Mouse (Mus musculus) induced T-regulatory cell, adult 2 months (primary cell): ENCODE results near the gene Fxyd3.
A peak's percentile ranks its signal among the peaks of the same experiment; 100 is the strongest.

Source experiments
- DNase-seq: peaks from one replicate; pipeline ENCODE4 v3.0.0-alpha.2; 2012; ENCODE audit warnings: low read depth

Fxyd3 gene

GRCm38 (mm10) chr7:31098697-31099611 lies 22.4 kb upstream of the Fxyd3 start:
- DNase-seq: no peak

DNA sequence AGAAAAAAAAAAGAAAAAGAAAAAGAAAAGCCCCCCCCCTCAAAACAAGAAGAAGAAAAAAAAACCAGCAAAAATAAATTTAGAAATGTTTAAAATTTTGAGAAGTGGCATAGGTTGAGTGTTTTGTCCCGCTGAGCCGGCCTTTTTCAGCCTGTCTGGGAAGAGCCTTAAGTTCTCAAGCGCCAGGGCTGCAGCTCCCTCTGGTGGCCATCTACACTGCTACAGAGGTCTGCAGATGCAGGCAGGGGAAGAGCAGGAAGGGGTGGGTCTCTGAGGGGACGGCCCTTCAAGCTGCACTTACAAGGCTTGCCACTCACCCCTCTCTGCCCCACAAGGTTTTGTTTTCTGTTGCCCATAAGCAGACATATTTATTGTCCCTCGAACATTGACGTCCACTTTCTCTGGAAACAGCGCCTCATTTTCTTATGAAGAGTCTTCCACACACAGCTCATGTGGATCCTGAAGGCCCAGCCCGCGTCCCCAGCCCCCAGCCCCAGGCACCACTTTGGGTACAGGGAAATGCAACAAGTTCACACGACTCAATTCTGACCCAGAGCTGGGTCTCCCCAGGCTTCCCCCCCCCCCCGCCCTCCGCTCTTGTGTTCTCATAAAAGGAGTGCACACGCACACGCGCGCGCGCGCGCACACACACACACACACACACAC lies 21.2 kb upstream of the Fxyd3 start:
- DNase-seq: peak; percentile 95

DNA sequence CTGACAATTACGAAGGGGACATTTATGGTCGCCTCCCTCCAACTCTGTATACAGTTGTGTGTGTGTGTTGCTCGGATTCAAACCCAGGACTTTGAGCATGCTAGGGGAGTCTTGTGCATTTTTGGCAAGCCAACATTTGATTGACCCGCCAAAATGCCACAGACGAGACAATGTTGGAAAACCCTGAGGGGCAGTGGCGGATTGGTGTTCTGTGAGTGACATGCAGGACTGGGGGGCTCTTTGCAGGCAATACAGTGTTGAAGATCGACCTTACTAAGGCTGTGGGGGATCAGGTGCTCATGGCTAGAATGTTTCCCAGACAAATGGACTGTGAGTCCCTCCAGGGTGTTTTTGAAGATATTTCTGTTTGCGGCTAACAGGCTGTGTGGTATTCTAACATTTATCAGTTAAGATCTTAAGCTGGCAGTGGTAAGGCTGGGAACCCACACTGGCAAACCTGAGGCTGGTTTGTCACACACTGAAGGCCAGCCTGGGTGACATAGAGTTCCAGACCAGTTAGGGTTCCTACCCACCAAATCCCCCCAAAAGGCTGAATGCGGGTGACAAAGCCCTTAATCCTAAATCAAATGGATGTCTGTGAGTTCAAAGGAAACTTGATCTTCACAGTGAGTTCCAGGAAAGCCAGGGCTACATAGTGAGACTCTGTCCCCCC lies 20.5 kb upstream of the Fxyd3 start:
- peak; percentile 31 for DNase-seq

DNA sequence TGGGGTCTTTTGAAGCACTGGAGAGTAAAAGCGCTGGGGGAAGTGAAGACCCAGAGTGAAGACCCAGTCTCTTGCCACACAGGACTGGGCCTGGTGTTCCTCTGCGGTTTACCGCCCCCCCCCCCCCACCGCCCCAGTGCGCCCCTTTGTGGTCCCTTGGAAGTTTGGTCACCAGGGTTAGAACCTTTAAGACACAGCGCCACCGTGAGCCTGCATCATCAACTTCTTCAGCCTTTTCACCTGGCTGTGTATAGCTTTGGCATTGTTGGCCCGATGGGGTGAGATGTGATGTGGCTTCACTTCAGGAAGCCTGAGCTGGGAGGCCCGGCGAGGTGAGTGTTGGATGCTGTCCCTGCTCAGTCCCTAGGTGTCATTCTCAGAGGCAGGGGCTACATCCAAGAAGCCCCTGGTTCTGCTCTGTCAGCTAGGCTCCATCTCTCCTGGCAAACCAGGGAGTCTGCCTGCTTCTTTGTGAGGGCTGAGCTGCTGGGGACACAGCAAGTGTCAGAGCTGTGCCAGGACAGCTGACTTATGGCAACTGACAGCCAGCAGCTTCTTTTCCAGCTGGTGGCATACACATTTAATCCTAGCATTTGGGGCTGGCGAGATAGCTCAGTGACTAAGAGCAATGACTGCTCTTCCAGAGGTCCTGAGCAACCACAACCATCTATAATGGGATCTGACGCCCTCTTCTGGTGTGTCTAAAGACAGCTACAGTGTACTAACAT lies 18.4 kb upstream of the Fxyd3 start:
- peak; percentile 59 for DNase-seq

GRCm38 (mm10) chr7:31089721-31090120 lies 13.2 kb upstream of the Fxyd3 start:
- peak; percentile 87 for DNase-seq

GRCm38 (mm10) chr7:31088206-31088605 lies 11.7 kb upstream of the Fxyd3 start:
- no peak for DNase-seq

GRCm38 (mm10) chr7:31087262-31087661 lies 10.8 kb upstream of the Fxyd3 start:
- peak; percentile 66 for DNase-seq

GRCm38 (mm10) chr7:31086175-31086755 lies 9.8 kb upstream of the Fxyd3 start:
- DNase-seq: peak; percentile 53

- DNase-seq: peak; percentile 34
Observed at GRCm38 (mm10) chr7:31085171-31085570, 8.7 kb upstream of the Fxyd3 start.

DNA sequence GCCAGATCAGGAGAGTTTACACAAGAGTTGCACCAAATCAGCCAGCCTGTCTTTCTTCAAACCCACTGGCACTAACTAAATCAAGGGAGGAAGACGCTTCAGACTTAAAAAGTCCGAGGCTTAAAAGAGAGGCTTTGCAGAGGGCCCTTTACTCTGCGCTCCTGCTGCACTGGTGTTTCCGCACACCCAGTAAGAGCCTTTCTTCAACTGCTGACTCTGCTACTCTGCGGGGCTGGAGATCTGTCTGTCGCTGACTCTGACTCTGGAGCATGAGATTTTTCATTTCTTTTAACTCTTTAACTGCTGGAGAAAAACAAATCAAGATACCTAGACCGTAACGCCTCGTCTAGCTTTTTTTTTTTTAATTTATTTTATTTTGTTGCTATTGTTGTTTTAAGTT lies 7.6 kb upstream of the Fxyd3 start:
- DNase-seq: no peak

- no peak for DNase-seq
Observed at GRCm38 (mm10) chr7:31082831-31083588, 6.5 kb upstream of the Fxyd3 start.

DNA sequence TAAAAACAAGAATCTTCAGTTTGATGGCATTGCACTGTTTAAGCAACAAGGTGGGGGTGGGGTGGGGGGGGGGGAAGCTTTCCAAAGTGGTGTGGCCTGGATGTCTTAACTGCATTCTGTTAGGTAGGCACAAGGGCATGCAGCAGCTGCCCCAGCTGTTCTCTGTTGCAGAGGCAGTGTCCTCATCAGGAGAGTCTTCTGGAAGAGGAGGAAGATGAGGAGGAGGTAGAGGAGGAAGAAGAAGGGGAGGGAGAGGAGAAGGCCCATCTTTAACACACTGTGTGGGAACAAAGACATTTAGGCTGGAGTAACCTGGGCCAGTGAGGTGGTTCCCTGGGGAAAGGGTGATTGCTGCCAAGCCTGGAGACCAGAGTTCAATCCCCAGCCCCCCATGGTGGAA lies 5.6 kb upstream of the Fxyd3 start:
- DNase-seq: no peak

- no peak for DNase-seq
Observed at GRCm38 (mm10) chr7:31081106-31081505, 4.6 kb upstream of the Fxyd3 start.

GRCm38 (mm10) chr7:31080611-31081010 lies 4.1 kb upstream of the Fxyd3 start:
- no peak for DNase-seq

GRCm38 (mm10) chr7:31079670-31080069 lies 3.2 kb upstream of the Fxyd3 start:
- DNase-seq: no peak

GRCm38 (mm10) chr7:31077885-31078445 lies 1.5 kb upstream of the Fxyd3 start:
- DNase-seq: peak; percentile 72

DNA sequence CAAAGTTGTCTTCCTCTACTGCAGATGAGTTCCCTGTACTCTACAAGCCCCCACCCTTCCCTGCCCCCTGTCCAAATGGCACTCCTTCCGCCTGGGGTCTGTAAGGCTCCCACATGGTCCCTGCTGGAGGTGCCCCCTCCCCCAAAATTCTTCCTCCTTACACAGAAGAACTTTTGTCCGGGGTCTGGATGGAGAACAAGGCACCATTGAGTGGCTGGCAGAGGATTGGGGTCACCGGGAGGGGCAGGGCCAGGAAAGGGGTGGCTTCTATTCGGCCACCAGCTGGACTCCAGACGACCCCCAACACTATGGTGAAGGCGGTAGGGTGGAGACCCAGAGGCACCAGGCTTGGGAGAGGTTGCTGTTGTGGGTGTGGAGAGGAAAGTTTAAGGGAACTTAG lies 966 bp upstream of the Fxyd3 start:
- DNase-seq: no peak

DNA sequence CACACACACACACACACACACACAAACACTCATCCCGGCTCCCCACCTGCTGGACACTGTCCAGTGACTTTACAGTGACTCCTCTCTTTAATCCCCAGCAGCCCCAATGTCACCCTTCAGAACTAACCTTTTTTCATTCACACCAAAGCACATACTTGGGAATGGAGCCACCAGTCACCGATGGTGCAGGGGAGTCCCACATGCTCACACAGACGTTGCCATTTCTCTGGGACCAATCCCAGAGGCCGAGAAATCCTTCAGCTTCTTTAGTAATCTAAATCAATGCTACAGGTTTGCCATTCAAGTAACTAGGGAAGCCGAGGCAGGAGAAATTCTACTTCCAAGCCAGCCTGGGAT lies 1.8 kb downstream of the Fxyd3 start:
- DNase-seq: no peak

GRCm38 (mm10) chr7:31074061-31074712 lies 2.3 kb downstream of the Fxyd3 start:
- DNase-seq: no peak

DNA sequence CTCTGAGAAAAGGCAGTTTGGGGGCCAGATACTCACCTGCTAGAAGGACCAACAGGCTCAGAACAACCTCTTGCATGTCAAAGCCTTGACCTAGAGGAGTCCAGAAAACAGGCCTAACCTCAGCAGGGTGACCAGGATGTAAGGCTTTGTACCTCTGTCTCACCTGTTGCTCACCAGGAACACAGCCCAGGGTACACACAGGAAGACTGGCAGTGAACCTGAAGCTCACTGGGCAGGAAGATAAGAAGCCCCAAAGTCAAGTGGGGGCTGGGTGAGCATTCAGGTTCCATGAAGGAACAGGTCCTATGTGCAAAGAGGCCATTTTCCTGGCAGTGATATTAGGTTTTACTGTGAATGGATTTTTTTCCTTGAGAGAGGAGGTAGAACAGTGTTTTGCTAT lies 3.0 kb downstream of the Fxyd3 start:
- DNase-seq: no peak
